Mouse (Mus musculus) MEL (cell line): Measurements from ENCODE around the gene Igsf6. TPM values are rescaled to one million over a fixed set of nuclear protein-coding genes. Genes with fewer than 3 reads are reported as not detected.

Experiments used
- DNase-seq: peaks from one replicate; pipeline ENCODE4 v3.0.0; 2011; ENCODE audit warnings: low read depth, low spot score
- H3K27ac ChIP-seq: 2 replicates; pipeline ENCODE4 v1.5.1; 2012; ENCODE audit warnings: low read depth, mild to moderate bottlenecking, control low read depth, low read length, moderate library complexity; ENCODE audit not compliant: control insufficient read depth
- H3K27me3 ChIP-seq, 2 experiments: fragments of 150-350 bp in 1 of 2; sonication (generic) in 1 of 2; 2 replicates each; pipeline ENCODE4 v1.6.1; 2012; ENCODE audit warnings: low read length in 2 of 2, mild to moderate bottlenecking in 2 of 2, improper control_type of control experiment in 1 of 2, moderate library complexity in 1 of 2; ENCODE audit not compliant: insufficient read depth in 2 of 2, control insufficient read depth in 1 of 2
- H3K36me3 ChIP-seq, 2 experiments: 2 replicates each; pipeline ENCODE4 v1.6.1; 2012 to 2014; ENCODE audit warnings: low read length in 2 of 2, improper control_type of control experiment in 1 of 2, inconsistent platforms in 1 of 2, mild to moderate bottlenecking in 1 of 2; ENCODE audit not compliant: insufficient read depth in 2 of 2, control insufficient read depth in 1 of 2
- H3K4me1 ChIP-seq, 2 experiments: fragments of 150-350 bp in 1 of 2; sonication (generic) in 1 of 2; 2 replicates each; pipeline ENCODE4 v1.6.1; 2012; ENCODE audit warnings: low read length in 2 of 2, improper control_type of control experiment in 1 of 2, mild to moderate bottlenecking in 1 of 2; ENCODE audit not compliant: insufficient read depth in 2 of 2, control insufficient read depth in 1 of 2
- H3K4me3 ChIP-seq, 2 experiments: fragments of 150-350 bp in 1 of 2; sonication (generic) in 1 of 2; 2 replicates each; pipeline ENCODE4 v1.5.1; 2012; ENCODE audit warnings: low read depth in 2 of 2, low read length in 2 of 2, mild to moderate bottlenecking in 2 of 2, moderate library complexity in 2 of 2, control low read depth in 1 of 2, improper control_type of control experiment in 1 of 2; ENCODE audit not compliant: control insufficient read depth in 1 of 2, insufficient read depth in 1 of 2
- H3K79me2 ChIP-seq: 2 replicates; pipeline ENCODE4 v1.6.1; 2012; ENCODE audit warnings: mild to moderate bottlenecking, low read length, moderate library complexity; ENCODE audit not compliant: control insufficient read depth, poor library complexity, insufficient read depth
- H3K9ac ChIP-seq: 2 replicates; pipeline ENCODE4 v1.6.1; 2012; ENCODE audit warnings: low read depth, mild to moderate bottlenecking, control low read depth, low read length, moderate library complexity; ENCODE audit not compliant: control insufficient read depth, poor library complexity, severe bottlenecking
- H3K9me3 ChIP-seq: fragments of 150-350 bp; sonication (generic); replicated peaks from 2 replicates; pipeline ENCODE4 v1.6.1; 2012; ENCODE audit warnings: mild to moderate bottlenecking, low read length, improper control_type of control experiment, moderate library complexity; ENCODE audit not compliant: insufficient read depth
- E2F4 ChIP-seq: IDR thresholded peaks from 2 replicates; pipeline ENCODE4 v1.6.1; 2011; ENCODE audit warnings: low read depth, low read length, improper control_type of control experiment, borderline replicate concordance
- ELF1 ChIP-seq: IDR thresholded peaks from 2 replicates; pipeline ENCODE4 v1.6.1; 2014; ENCODE audit warnings: low read depth, mild to moderate bottlenecking, inconsistent platforms, low read length, improper control_type of control experiment, moderate library complexity
- ETS1 ChIP-seq: IDR thresholded peaks from 2 replicates; pipeline ENCODE4 v1.6.1; 2012; ENCODE audit warnings: low read depth, mild to moderate bottlenecking, inconsistent platforms, low read length, improper control_type of control experiment, moderate library complexity
- GATA1 ChIP-seq: IDR thresholded peaks from 2 replicates; pipeline ENCODE4 v1.6.1; 2011; ENCODE audit warnings: low read depth, low read length, improper control_type of control experiment
- HCFC1 ChIP-seq: IDR thresholded peaks from 2 replicates; pipeline ENCODE4 v1.6.1; 2012; ENCODE audit warnings: low read depth, mild to moderate bottlenecking, inconsistent platforms, low read length, improper control_type of control experiment, moderate library complexity
- MAFK ChIP-seq: IDR thresholded peaks from 2 replicates; pipeline ENCODE4 v1.6.1; 2011; ENCODE audit warnings: low read depth, mild to moderate bottlenecking, low read length, improper control_type of control experiment, borderline replicate concordance
- MAX ChIP-seq: IDR thresholded peaks from 2 replicates; pipeline ENCODE4 v1.6.1; 2011; ENCODE audit warnings: low read length, improper control_type of control experiment
- MAZ ChIP-seq: IDR thresholded peaks from 2 replicates; pipeline ENCODE4 v1.6.1; 2012; ENCODE audit warnings: low read depth, mild to moderate bottlenecking, inconsistent platforms, low read length, improper control_type of control experiment
- MEF2A ChIP-seq: IDR thresholded peaks from 2 replicates; pipeline ENCODE4 v1.6.1; 2014; ENCODE audit warnings: low read depth, mild to moderate bottlenecking, inconsistent platforms, low read length, improper control_type of control experiment; ENCODE audit not compliant: poor library complexity, insufficient replicate concordance, severe bottlenecking; ENCODE audit errors: extremely low read depth
- MYC ChIP-seq: IDR thresholded peaks from 2 replicates; pipeline ENCODE4 v1.6.1; 2011; ENCODE audit warnings: low read depth, mild to moderate bottlenecking, low read length, improper control_type of control experiment, moderate library complexity
- NELFE ChIP-seq: IDR thresholded peaks from 2 replicates; pipeline ENCODE4 v1.6.1; 2011; ENCODE audit warnings: low read depth, low read length, improper control_type of control experiment
- NRF1 ChIP-seq: IDR thresholded peaks from 2 replicates; pipeline ENCODE4 v1.6.1; 2014; ENCODE audit warnings: low read depth, mild to moderate bottlenecking, inconsistent platforms, low read length, improper control_type of control experiment, moderate library complexity; ENCODE audit not compliant: poor library complexity, insufficient read depth, severe bottlenecking
- POLR2A ChIP-seq, 2 experiments: IDR thresholded peaks; 2 replicates each; pipeline ENCODE4 v1.6.1; 2011 to 2012; ENCODE audit warnings: low read length in 2 of 2, mild to moderate bottlenecking in 2 of 2, control low read depth in 1 of 2, improper control_type of control experiment in 1 of 2, low read depth in 1 of 2, moderate library complexity in 1 of 2; ENCODE audit not compliant: control insufficient read depth in 1 of 2, insufficient read depth in 1 of 2, poor library complexity in 1 of 2
- POLR2AphosphoS2 ChIP-seq: IDR thresholded peaks from 2 replicates; pipeline ENCODE4 v1.6.1; 2011; ENCODE audit warnings: low read length, improper control_type of control experiment
- SMC3 ChIP-seq: IDR thresholded peaks from 2 replicates; pipeline ENCODE4 v1.6.1; 2011; ENCODE audit warnings: low read depth, low read length, improper control_type of control experiment
- TAL1 ChIP-seq: IDR thresholded peaks from 2 replicates; pipeline ENCODE4 v1.6.1; 2012; ENCODE audit warnings: mild to moderate bottlenecking, inconsistent platforms, low read length, moderate library complexity, mixed read lengths
- TBP ChIP-seq: IDR thresholded peaks from 2 replicates; pipeline ENCODE4 v1.8.0; 2011; ENCODE audit warnings: low read depth, low read length, improper control_type of control experiment
- UBTF ChIP-seq: IDR thresholded peaks from 2 replicates; pipeline ENCODE4 v1.6.1; 2012; ENCODE audit warnings: low read depth, mild to moderate bottlenecking, inconsistent platforms, low read length, improper control_type of control experiment, moderate library complexity, borderline replicate concordance; ENCODE audit not compliant: insufficient read depth
- USF1 ChIP-seq: IDR thresholded peaks from 2 replicates; pipeline ENCODE4 v1.6.1; 2014; ENCODE audit warnings: low read depth, mild to moderate bottlenecking, inconsistent platforms, low read length, improper control_type of control experiment, moderate library complexity
- ZC3H11A ChIP-seq: IDR thresholded peaks from 2 replicates; pipeline ENCODE4 v1.6.1; 2012; ENCODE audit warnings: low read depth, mild to moderate bottlenecking, inconsistent platforms, low read length, improper control_type of control experiment
- ZMIZ1 ChIP-seq: IDR thresholded peaks from 2 replicates; pipeline ENCODE4 v1.6.1; 2012; ENCODE audit warnings: low read depth, mild to moderate bottlenecking, inconsistent platforms, low read length, improper control_type of control experiment, moderate library complexity
- polyA plus RNA-seq, 2 experiments: library from polyadenylated mRNA; stranded (reverse) in 1 of 2; unstranded in 1 of 2; fragments of >175 nt in 1 of 2; fragments of >200 nt in 1 of 2; gene quantifications; 2 replicates each; pipeline versions ENCODE4 v1.2.1 to v1.2.4; 2012; ENCODE audit warnings: low replicate concordance in 2 of 2, low read depth in 1 of 2; ENCODE audit not compliant: insufficient read length in 2 of 2, insufficient read depth in 1 of 2, missing spikeins in 1 of 2
- total RNA-seq: library from RNA; depleted of rRNA; stranded (reverse); fragments of 300-350 nt; gene quantifications from 2 replicates; pipeline ENCODE4 v1.2.3, GENCODE M21; 2012

Igsf6 gene
- total and polyA plus RNA-seq, 3 experiments, result 0.08 to 0.42 TPM; not detected in 1

GRCm38 (mm10) chr7:121045671-121046453, 28.5 kb downstream of the Igsf6 start:
- Histone ChIP-seq H3K4me1 (peaks cover 10 to 15% of the 10 kb centered on the region in 2 experiments), H3K9me3 (no peaks in the 10 kb centered on the region), H3K79me2 (peaks cover 46% of the 10 kb centered on the region), H3K36me3 (peaks cover 17 to 21% of the 10 kb centered on the region in 2 experiments), H3K27ac (no peak overlapping the region), H3K9ac (no peak overlapping the region), H3K4me3 (no peak overlapping the region)
- TF ChIP-seq HCFC1, result no peak
- TF ChIP-seq MAZ, result no peak
- TF ChIP-seq ETS1, result no peak
- no peak for TF ChIP-seq USF1
- TF ChIP-seq, all 39 proteins: peak for 0
- H3K27me3 ChIP-seq, result no peaks in the 10 kb centered on the region
- no peak for DNase-seq

GRCm38 (mm10) chr7:121044251-121044650, 30.1 kb downstream of the Igsf6 start:
- Histone ChIP-seq H3K36me3 (peaks cover 9 to 21% of the 10 kb centered on the region in 2 experiments), H3K9me3 (no peaks in the 10 kb centered on the region), H3K27me3 (no peaks in the 10 kb centered on the region), H3K27ac (no peak overlapping the region), H3K9ac (no peak overlapping the region), H3K4me1 (peaks cover 10 to 15% of the 10 kb centered on the region in 2 experiments), H3K79me2 (peaks cover 60% of the 10 kb centered on the region), H3K4me3 (no peak overlapping the region)
- DNase-seq, result no peak
- no peak for TF ChIP-seq ELF1
- TF ChIP-seq MAZ, result no peak
- TF ChIP-seq ZC3H11A, result no peak
- TF ChIP-seq MAX, result no peak
- no peak for TF ChIP-seq USF1
- TF ChIP-seq E2F4, result no peak
- TF ChIP-seq POLR2AphosphoS2, result no peak
- no peak for TF ChIP-seq SMC3
- no peak for TF ChIP-seq TBP
- no peak for TF ChIP-seq TAL1
- no peak for TF ChIP-seq ZMIZ1
- no peak for TF ChIP-seq POLR2A (IDR thresholded peaks at IDR 0.05; ENCODE audit: control insufficient read depth in 1 of 2, insufficient read depth in 1 of 2, low read depth in 1 of 2, low read length in 2 of 2, poor library complexity in 1 of 2)
- TF ChIP-seq HCFC1, result no peak
- no peak for TF ChIP-seq UBTF
- TF ChIP-seq MAFK, result no peak
- no peak for TF ChIP-seq MYC
- TF ChIP-seq NRF1, result no peak
- no peak for TF ChIP-seq GATA1
- TF ChIP-seq MEF2A, result no peak
- TF ChIP-seq NELFE, result no peak
